Mouse (Mus musculus) forebrain, embryonic 15.5 days (tissue): ENCODE results near the gene Brwd1. TPM values are rescaled to one million over a fixed set of nuclear protein-coding genes. Genes with fewer than 3 reads are reported as not detected.

Source experiments
- ATAC-seq: fragments of 200-750 bp; cut with Nextera tagmentation; replicated peaks from 2 replicates; pipeline ENCODE4 v1.8.0; 2017; ENCODE audit warnings: mild to moderate bottlenecking, moderate TSS enrichment, moderate library complexity
- H3K27ac ChIP-seq: fragments of 300-500 bp; sonication (generic); replicated peaks from 2 replicates; pipeline ENCODE4 v1.5.1; 2015; ENCODE audit warnings: mild to moderate bottlenecking, inconsistent platforms
- H3K27me3 ChIP-seq: fragments of 300-500 bp; sonication (generic); 2 replicates; pipeline ENCODE4 v1.6.1; 2015; ENCODE audit warnings: inconsistent platforms
- H3K36me3 ChIP-seq: fragments of 300-500 bp; sonication (generic); 2 replicates; pipeline ENCODE4 v1.6.1; 2015; ENCODE audit warnings: mild to moderate bottlenecking, inconsistent platforms
- H3K4me1 ChIP-seq: fragments of 300-500 bp; sonication (generic); 2 replicates; pipeline ENCODE4 v1.6.1; 2015; ENCODE audit warnings: inconsistent platforms
- H3K4me2 ChIP-seq: fragments of 300-500 bp; sonication (generic); replicated peaks from 2 replicates; pipeline ENCODE4 v1.6.1; 2015; ENCODE audit warnings: mild to moderate bottlenecking, inconsistent platforms
- H3K4me3 ChIP-seq: fragments of 300-500 bp; sonication (generic); 2 replicates; pipeline ENCODE4 v1.5.1; 2015; ENCODE audit warnings: mild to moderate bottlenecking, inconsistent platforms
- H3K9ac ChIP-seq: fragments of 300-500 bp; sonication (generic); replicated peaks from 2 replicates; pipeline ENCODE4 v1.6.1; 2015; ENCODE audit warnings: mild to moderate bottlenecking, inconsistent platforms
- H3K9me3 ChIP-seq: fragments of 300-500 bp; sonication (generic); 2 replicates; pipeline ENCODE4 v1.6.1; 2016; ENCODE audit warnings: inconsistent platforms
- WGBS: fragments of 180-500 bp; shearing (Covaris S2); methylation state at CpG from one replicate; pipeline ENCODE4 v1.1.7; 2015; ENCODE audit warnings: mixed read lengths; 5-methylcytosine and 5-hydroxymethylcytosine counted together
- polyA plus RNA-seq: library from polyadenylated mRNA; unstranded; fragments of >200 nt; fragmentation: Nextera tagmentation; extraction: Ambion mirVana; gene quantifications from 2 replicates; pipeline ENCODE4 v1.2.1, GENCODE M21; 2015

Gene Brwd1
- polyA plus RNA-seq: 211 and 228 TPM in 2 replicates

GRCm38 (mm10) chr16:96082301-96083178 is at the start of gene Brwd1:
Gene Brwd1 (minus strand): TSS chr16:96082526.
- no peaks in the 10 kb centered on the region for H3K9me3 ChIP-seq
- H3K9ac ChIP-seq: peak within 1 kb of the TSS; percentile 93
- H3K4me2 ChIP-seq: peak within 1 kb of the TSS; percentile 53
- H3K4me3 ChIP-seq: peak within 1 kb of the TSS; percentile 91
- H3K27ac ChIP-seq: peak within 1 kb of the TSS; percentile 97
- H3K27me3 ChIP-seq: no peaks in the 10 kb centered on the region
- WGBS: under 1% methylated on average over 75 of the region's 107 CpGs
- peak; percentile 81 for ATAC-seq
- H3K36me3 ChIP-seq: peaks cover 18% of the 10 kb centered on the region
- H3K4me1 ChIP-seq: peaks cover 23% of the 10 kb centered on the region

- peak overlapping the region; percentile 58 for H3K4me2 ChIP-seq
- 0% methylated on average over 9 of the region's 9 CpGs for WGBS
- no peak for ATAC-seq
These were observed 46.1 kb upstream of the Brwd1 start for GRCm38 (mm10) chr16:96128466-96128865.

GRCm38 (mm10) chr16:96127657-96128344 is 45.5 kb upstream of the Brwd1 start, which contains the start of gene Hmgn1:
Gene Hmgn1 (minus strand): TSS chr16:96127729.
- WGBS: under 1% methylated on average over 49 of the region's 72 CpGs
- peak; percentile 98 for ATAC-seq

More at GRCm38 (mm10) chr16:96128466-96128865, 46.1 kb upstream of the Brwd1 start:
- peak overlapping the region; percentile 99 for H3K27ac ChIP-seq
- H3K4me3 ChIP-seq: peak overlapping the region; percentile 96
- H3K4me1 ChIP-seq: peaks cover 38% of the 10 kb centered on the region
- peaks cover 22% of the 10 kb centered on the region for H3K36me3 ChIP-seq
- H3K9me3 ChIP-seq: no peaks in the 10 kb centered on the region
- H3K9ac ChIP-seq: peak overlapping the region; percentile 86
- no peaks in the 10 kb centered on the region for H3K27me3 ChIP-seq

GRCm38 (mm10) chr16:96127288-96127656 is 44.9 kb upstream of the Brwd1 start:
- Histone ChIP-seq H3K27ac (peak overlapping the region; percentile 99), H3K4me3 (peak overlapping the region; percentile 96), H3K27me3 (no peaks in the 10 kb centered on the region), H3K9ac (peak overlapping the region; percentile 86), H3K9me3 (no peaks in the 10 kb centered on the region), H3K36me3 (peaks cover 33% of the 10 kb centered on the region), H3K4me1 (peaks cover 38% of the 10 kb centered on the region), H3K4me2 (peak overlapping the region; percentile 58)
- peak; percentile 78 for ATAC-seq
- WGBS: under 1% methylated on average over 50 of the region's 52 CpGs

More at GRCm38 (mm10) chr16:96127657-96128344, 45.5 kb upstream of the Brwd1 start, which contains the start of gene Hmgn1:
- H3K9ac ChIP-seq: peak within 1 kb of the TSS; percentile 86
- peaks cover 38% of the 10 kb centered on the region for H3K4me1 ChIP-seq
- H3K27ac ChIP-seq: peak within 1 kb of the TSS; percentile 99
- no peaks in the 10 kb centered on the region for H3K9me3 ChIP-seq
- no peaks in the 10 kb centered on the region for H3K27me3 ChIP-seq
- H3K36me3 ChIP-seq: peaks cover 28% of the 10 kb centered on the region
- peak within 1 kb of the TSS; percentile 58 for H3K4me2 ChIP-seq
- peak within 1 kb of the TSS; percentile 96 for H3K4me3 ChIP-seq

GRCm38 (mm10) chr16:96126684-96127171 is 44.4 kb upstream of the Brwd1 start:
- no peaks in the 10 kb centered on the region for H3K9me3 ChIP-seq
- H3K27ac ChIP-seq: peak overlapping the region; percentile 99
- peak overlapping the region; percentile 86 for H3K9ac ChIP-seq
- H3K36me3 ChIP-seq: peaks cover 36% of the 10 kb centered on the region
- no peak for ATAC-seq
- H3K4me3 ChIP-seq: peak overlapping the region; percentile 96
- H3K4me1 ChIP-seq: peaks cover 38% of the 10 kb centered on the region
- no peaks in the 10 kb centered on the region for H3K27me3 ChIP-seq
- 5% methylated on average over 19 of the region's 19 CpGs for WGBS
- peak overlapping the region; percentile 58 for H3K4me2 ChIP-seq

- Histone ChIP-seq H3K9me3 (no peaks in the 10 kb centered on the region), H3K4me3 (no peak overlapping the region), H3K27ac (no peak overlapping the region), H3K27me3 (no peaks in the 10 kb centered on the region), H3K9ac (no peak overlapping the region), H3K4me1 (peaks cover 15% of the 10 kb centered on the region), H3K36me3 (peaks cover 59% of the 10 kb centered on the region), H3K4me2 (no peak overlapping the region)
- WGBS: 79% methylated on average over 4 of the region's 4 CpGs
- no peak for ATAC-seq
These were observed 37.8 kb upstream of the Brwd1 start for GRCm38 (mm10) chr16:96120022-96120623.

- no peak overlapping the region for H3K9ac ChIP-seq
- H3K27me3 ChIP-seq: no peaks in the 10 kb centered on the region
- H3K4me2 ChIP-seq: no peak overlapping the region
- no peaks in the 10 kb centered on the region for H3K4me1 ChIP-seq
- 41% methylated on average over 4 of the region's 4 CpGs for WGBS
- H3K36me3 ChIP-seq: peaks cover 14% of the 10 kb centered on the region
- ATAC-seq: no peak
- H3K4me3 ChIP-seq: no peak overlapping the region
- no peak overlapping the region for H3K27ac ChIP-seq
- H3K9me3 ChIP-seq: no peaks in the 10 kb centered on the region
These were observed 32.4 kb upstream of the Brwd1 start for GRCm38 (mm10) chr16:96114729-96115128.

- H3K4me2 ChIP-seq: no peak overlapping the region
- H3K27ac ChIP-seq: no peak overlapping the region
- no peak overlapping the region for H3K9ac ChIP-seq
- WGBS: 63% methylated on average over 2 of the region's 2 CpGs
- H3K4me1 ChIP-seq: no peaks in the 10 kb centered on the region
- H3K36me3 ChIP-seq: no peaks in the 10 kb centered on the region; the same call in 1 of the 2 replicates
- no peaks in the 10 kb centered on the region for H3K9me3 ChIP-seq
- ATAC-seq: no peak
- H3K27me3 ChIP-seq: no peaks in the 10 kb centered on the region
- H3K4me3 ChIP-seq: no peak overlapping the region
These were observed 30.4 kb upstream of the Brwd1 start for GRCm38 (mm10) chr16:96112769-96113168.

GRCm38 (mm10) chr16:96110655-96111345 is 28.5 kb upstream of the Brwd1 start:
- no peak overlapping the region for H3K9ac ChIP-seq
- no peaks in the 10 kb centered on the region for H3K36me3 ChIP-seq
- WGBS: 91% methylated on average over 5 of the region's 5 CpGs
- ATAC-seq: no peak
- H3K4me2 ChIP-seq: no peak overlapping the region
- no peak overlapping the region for H3K4me3 ChIP-seq
- no peak overlapping the region for H3K27ac ChIP-seq
- H3K9me3 ChIP-seq: no peaks in the 10 kb centered on the region
- H3K4me1 ChIP-seq: no peaks in the 10 kb centered on the region
- no peaks in the 10 kb centered on the region for H3K27me3 ChIP-seq

GRCm38 (mm10) chr16:96109673-96110072 is 27.3 kb upstream of the Brwd1 start:
- no peak for ATAC-seq
- 72% methylated on average over 4 of the region's 4 CpGs for WGBS
- no peak overlapping the region for H3K4me3 ChIP-seq

GRCm38 (mm10) chr16:96103036-96103435 is 20.7 kb upstream of the Brwd1 start:
- no peak overlapping the region for H3K4me2 ChIP-seq
- no peak overlapping the region for H3K9ac ChIP-seq
- no peaks in the 10 kb centered on the region for H3K9me3 ChIP-seq
- no peak overlapping the region for H3K4me3 ChIP-seq
- H3K36me3 ChIP-seq: no peaks in the 10 kb centered on the region
- H3K27me3 ChIP-seq: no peaks in the 10 kb centered on the region
- no peaks in the 10 kb centered on the region for H3K4me1 ChIP-seq
- no peak overlapping the region for H3K27ac ChIP-seq
- WGBS: 43% methylated on average over 2 of the region's 2 CpGs
- ATAC-seq: no peak

More at GRCm38 (mm10) chr16:96109673-96110072, 27.3 kb upstream of the Brwd1 start:
- Histone ChIP-seq H3K36me3 (no peaks in the 10 kb centered on the region), H3K27me3 (no peaks in the 10 kb centered on the region), H3K9ac (no peak overlapping the region), H3K4me1 (no peaks in the 10 kb centered on the region), H3K4me2 (no peak overlapping the region), H3K27ac (no peak overlapping the region), H3K9me3 (no peaks in the 10 kb centered on the region)
